Mouse (Mus musculus) lung, postnatal 10 days (tissue): Measurements from ENCODE around the gene Gm11009.
"Not testable (repeated sequence)": the region's sequence is repeated elsewhere in the genome, so short reads cannot be mapped to it uniquely, and the experiment has no call there.

Source experiments
- DNase-seq: peaks from one replicate; pipeline ENCODE4 v3.0.0; 2021

Gm11009 gene

DNA sequence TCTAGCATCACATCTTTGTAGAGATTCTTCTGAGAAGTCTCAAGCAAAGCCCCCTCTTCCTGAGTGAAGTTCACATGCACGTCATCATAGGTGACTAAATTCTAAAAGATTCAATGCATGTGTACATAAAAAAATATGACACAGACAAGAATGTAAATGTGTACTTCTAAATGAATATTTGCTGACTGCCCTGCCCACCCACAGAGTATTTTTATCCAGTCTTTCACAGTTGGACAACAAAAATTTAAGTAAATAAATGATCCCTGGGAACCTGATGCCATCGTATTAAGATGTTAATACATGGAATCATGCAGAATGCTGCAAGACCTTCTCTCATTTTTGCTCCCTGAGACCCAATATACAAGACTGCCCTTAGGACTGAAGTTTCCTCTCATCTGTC is at the start of gene Gm11009:
Gene Gm11009, minus strand, starts transcription at position 101 of the 400 bp plus-strand sequence.
- not testable (repeated sequence) for DNase-seq
